Mouse (Mus musculus): ENCODE data around the gene Tnnt1. TPM values are rescaled to one million over a fixed set of nuclear protein-coding genes. Genes with fewer than 3 reads are reported as not detected.

Tnnt1 gene
- 4.1 and 4.3 TPM in 2 replicates for polyA plus RNA-seq (2015; fragmentation: Nextera tagmentation; extraction: Ambion mirVana)

- no peaks in the 10 kb centered on the region for H3K36me3 ChIP-seq (replicated peaks)
- ATAC-seq (replicated peaks), result no peak
- H3K9me3 ChIP-seq, result no peaks in the 10 kb centered on the region
- no peak within 1 kb of the TSS for H3K27ac ChIP-seq
- peaks cover 7% of the 10 kb centered on the region; the same call in 1 of the 2 replicates for H3K27me3 ChIP-seq (replicated peaks)
- no peak within 1 kb of the TSS for H3K4me3 ChIP-seq
- H3K4me2 ChIP-seq, result no peak within 1 kb of the TSS
- H3K9ac ChIP-seq, result no peak within 1 kb of the TSS
- 26% methylated on average over 4 of the region's 4 CpGs for WGBS
- H3K4me1 ChIP-seq, result peaks cover 6% of the 10 kb centered on the region; the same call in 1 of the 2 replicates
Measured at GRCm38 (mm10) chr7:4516332-4517050, at the start of gene Tnnt1. Gene Tnnt1 (minus strand): TSS chr7:4516382.

DNA sequence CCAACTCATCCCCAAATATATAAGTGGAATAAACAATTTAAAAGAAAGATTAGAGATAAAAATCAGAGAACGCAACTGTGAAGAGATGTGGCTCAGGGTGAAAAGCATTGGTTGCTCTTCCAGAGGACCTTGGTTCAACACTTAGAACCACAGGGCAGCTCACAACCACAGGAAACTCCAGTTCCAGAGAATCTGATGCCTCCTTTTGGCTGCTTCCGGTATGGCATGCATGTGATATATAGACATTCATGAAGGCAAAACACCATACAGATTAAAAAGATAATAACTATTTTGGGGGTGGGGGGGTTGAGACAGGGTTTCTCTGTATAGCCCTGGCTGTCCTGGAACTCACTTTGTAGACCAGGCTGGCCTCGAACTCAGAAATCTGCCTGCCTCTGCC, 46.5 kb upstream of the Tnnt1 start:
- Histone ChIP-seq H3K27me3 (replicated peaks) (no peaks in the 10 kb centered on the region), H3K27ac (no peak overlapping the region), H3K9me3 (no peaks in the 10 kb centered on the region), H3K4me2 (no peak overlapping the region), H3K4me1 (no peaks in the 10 kb centered on the region), H3K36me3 (replicated peaks) (no peaks in the 10 kb centered on the region), H3K9ac (no peak overlapping the region), H3K4me3 (no peak overlapping the region)
- ATAC-seq (replicated peaks), result no peak
- 91% methylated on average over 3 of the region's 3 CpGs for WGBS

GRCm38 (mm10) chr7:4557167-4557560, 41.0 kb upstream of the Tnnt1 start:
- 0 out of 2 replicates have a peak overlapping the region, but pooled peaks have one; percentile 21 for H3K4me3 ChIP-seq
- H3K27me3 ChIP-seq (replicated peaks), result no peaks in the 10 kb centered on the region
- ATAC-seq (replicated peaks), result peak; percentile 66
- H3K4me2 ChIP-seq, result peak overlapping the region; percentile 34
- H3K4me1 ChIP-seq, result no peaks in the 10 kb centered on the region
- H3K36me3 ChIP-seq (replicated peaks), result no peaks in the 10 kb centered on the region
- peak overlapping the region; percentile 53 for H3K27ac ChIP-seq
- peak overlapping the region; percentile 6; the same call in 1 of the 2 replicates for H3K9ac ChIP-seq
- H3K9me3 ChIP-seq, result no peaks in the 10 kb centered on the region
- WGBS, result 64% methylated on average over 6 of the region's 6 CpGs

DNA sequence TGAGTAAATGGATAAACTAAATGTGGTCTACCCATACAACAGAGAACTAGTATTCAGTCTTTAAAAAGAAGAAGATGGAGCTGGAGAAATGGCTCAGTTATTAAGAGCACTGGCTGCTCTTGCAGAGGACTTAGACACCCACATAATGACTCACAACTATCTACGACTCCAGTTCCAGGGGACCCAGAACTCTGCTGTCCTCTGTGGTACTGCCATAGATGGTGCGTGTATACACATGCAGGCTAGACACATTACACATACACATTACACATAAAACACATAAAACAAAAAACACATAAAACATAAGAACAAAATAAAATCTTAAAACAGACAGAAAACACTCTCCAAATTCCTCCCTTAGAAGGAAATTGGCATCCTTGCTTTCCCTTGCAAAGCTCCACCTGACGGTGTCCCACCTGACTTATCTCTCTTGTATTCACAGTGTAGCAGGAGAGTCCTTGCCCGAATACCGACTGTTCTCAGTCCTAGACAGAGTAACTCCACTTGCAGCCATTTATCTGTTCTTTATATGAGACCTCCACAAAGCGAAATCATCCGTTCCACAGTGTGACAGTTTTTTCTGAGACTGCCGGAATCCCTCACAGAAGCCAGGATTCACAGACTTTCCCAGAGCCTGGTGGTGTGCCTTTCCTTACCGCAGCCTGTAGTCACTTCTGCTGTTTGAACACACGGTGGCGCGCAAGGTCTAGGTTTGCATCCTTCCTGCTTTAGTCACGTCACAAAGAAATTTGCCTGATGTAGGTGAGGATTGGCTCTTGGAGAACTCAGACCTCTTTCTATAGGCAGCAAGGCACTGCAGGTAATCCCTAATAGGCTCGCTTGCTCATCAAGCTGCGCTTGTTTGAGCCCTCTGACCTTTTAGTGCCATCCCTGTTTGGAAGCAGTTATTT, 40.3 kb upstream of the Tnnt1 start:
- Histone ChIP-seq H3K36me3 (replicated peaks) (no peaks in the 10 kb centered on the region), H3K4me2 (peak overlapping the region; percentile 34), H3K4me1 (no peaks in the 10 kb centered on the region), H3K27me3 (replicated peaks) (no peaks in the 10 kb centered on the region), H3K4me3 (peak overlapping the region; percentile 21; the same call in 1 of the 2 replicates), H3K9me3 (no peaks in the 10 kb centered on the region), H3K9ac (peak overlapping the region; percentile 34; the same call in 1 of the 2 replicates), H3K27ac (peak overlapping the region; percentile 53)
- WGBS, result 20% methylated on average over 15 of the region's 15 CpGs
- ATAC-seq (replicated peaks), result peak; percentile 97

DNA sequence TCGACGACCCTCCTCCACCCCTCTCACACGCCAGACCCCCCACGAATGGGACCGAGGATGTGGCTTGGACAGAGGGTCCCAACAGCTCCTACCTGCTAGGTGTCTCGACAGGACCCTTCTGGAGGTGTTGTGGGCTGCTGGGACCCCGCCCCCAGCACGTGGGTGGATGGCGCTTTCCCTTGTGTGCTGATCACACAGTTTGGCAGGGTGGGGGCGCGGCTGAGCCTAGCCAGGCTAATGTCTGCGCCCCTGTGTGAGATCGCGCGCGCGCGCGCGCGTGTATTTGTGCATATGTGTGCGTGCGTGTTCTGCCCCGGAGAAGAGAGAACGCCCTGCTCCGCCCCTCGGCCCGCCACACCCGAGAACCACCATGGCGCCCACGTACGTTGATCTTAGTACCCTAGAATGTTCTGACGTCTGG, 31.0 kb upstream of the Tnnt1 start, which contains the start of gene Syt5:
Gene Syt5, minus strand, starts transcription at position 321 of the 421 bp plus-strand sequence.
- Histone ChIP-seq H3K27ac (peak within 1 kb of the TSS; percentile 96), H3K9ac (peak within 1 kb of the TSS; percentile 78), H3K36me3 (replicated peaks) (no peaks in the 10 kb centered on the region; the same call in 1 of the 2 replicates), H3K27me3 (replicated peaks) (no peaks in the 10 kb centered on the region), H3K4me1 (peaks cover 18% of the 10 kb centered on the region), H3K4me2 (peak within 1 kb of the TSS; percentile 68), H3K9me3 (no peaks in the 10 kb centered on the region), H3K4me3 (peak within 1 kb of the TSS; percentile 77)
- ATAC-seq (replicated peaks), result peak; percentile 87
- WGBS, result 3% methylated on average over 33 of the region's 33 CpGs

DNA sequence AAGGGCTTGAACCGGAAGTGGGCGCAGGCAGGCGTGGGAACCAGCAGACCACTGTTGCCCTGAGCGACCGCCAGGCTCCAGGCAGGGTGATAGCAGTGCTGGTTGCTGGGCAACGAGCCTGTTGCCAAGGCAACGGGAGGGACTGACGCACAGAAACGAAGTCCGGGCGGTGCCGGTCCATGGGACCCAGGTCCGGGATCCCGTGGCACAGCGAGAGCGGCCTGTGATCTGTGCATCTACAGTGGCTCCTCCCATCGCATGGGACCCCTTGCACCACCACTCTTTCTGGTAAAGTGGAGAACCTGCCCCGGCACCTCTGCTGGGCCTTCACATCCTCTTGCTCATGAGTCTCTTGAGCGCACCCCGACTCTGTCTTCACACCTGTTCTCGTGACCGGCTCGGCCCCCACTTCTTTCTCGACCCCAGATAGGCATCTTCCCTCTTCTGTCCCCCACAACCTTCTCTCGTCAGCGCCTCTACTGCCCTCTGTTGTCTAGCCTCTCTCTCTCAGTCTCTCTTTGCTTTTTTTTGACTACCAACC, 30.5 kb upstream of the Tnnt1 start:
- Histone ChIP-seq H3K4me3 (peak overlapping the region; percentile 77), H3K4me1 (peaks cover 18% of the 10 kb centered on the region), H3K4me2 (peak overlapping the region; percentile 68), H3K9me3 (no peaks in the 10 kb centered on the region), H3K36me3 (replicated peaks) (no peaks in the 10 kb centered on the region; the same call in 1 of the 2 replicates), H3K9ac (peak overlapping the region; percentile 78), H3K27ac (peak overlapping the region; percentile 96), H3K27me3 (replicated peaks) (no peaks in the 10 kb centered on the region)
- under 1% methylated on average over 26 of the region's 26 CpGs for WGBS
- ATAC-seq (replicated peaks), result peak; percentile 92

- H3K9ac ChIP-seq, result peak overlapping the region; percentile 78
- peaks cover 2% of the 10 kb centered on the region; the same call in 1 of the 2 replicates for H3K36me3 ChIP-seq (replicated peaks)
- peaks cover 18% of the 10 kb centered on the region for H3K4me1 ChIP-seq
- H3K9me3 ChIP-seq, result no peaks in the 10 kb centered on the region
- peak overlapping the region; percentile 68 for H3K4me2 ChIP-seq
- peak; percentile 46 for ATAC-seq (replicated peaks)
- H3K4me3 ChIP-seq, result peak overlapping the region; percentile 77
- H3K27me3 ChIP-seq (replicated peaks), result no peaks in the 10 kb centered on the region
- peak overlapping the region; percentile 96 for H3K27ac ChIP-seq
- WGBS, result 66% methylated on average over 15 of the region's 15 CpGs
Measured at GRCm38 (mm10) chr7:4546050-4546449, 29.9 kb upstream of the Tnnt1 start.

- Histone ChIP-seq H3K27ac (no peak overlapping the region), H3K4me3 (no peak overlapping the region), H3K4me1 (peaks cover 14% of the 10 kb centered on the region), H3K9me3 (no peaks in the 10 kb centered on the region), H3K27me3 (replicated peaks) (no peaks in the 10 kb centered on the region), H3K9ac (no peak overlapping the region), H3K4me2 (no peak overlapping the region), H3K36me3 (replicated peaks) (peaks cover 27% of the 10 kb centered on the region)
- no peak for ATAC-seq (replicated peaks)
- 40% methylated on average over 17 of the region's 17 CpGs for WGBS
Measured at GRCm38 (mm10) chr7:4542013-4542412, 25.8 kb upstream of the Tnnt1 start.

DNA sequence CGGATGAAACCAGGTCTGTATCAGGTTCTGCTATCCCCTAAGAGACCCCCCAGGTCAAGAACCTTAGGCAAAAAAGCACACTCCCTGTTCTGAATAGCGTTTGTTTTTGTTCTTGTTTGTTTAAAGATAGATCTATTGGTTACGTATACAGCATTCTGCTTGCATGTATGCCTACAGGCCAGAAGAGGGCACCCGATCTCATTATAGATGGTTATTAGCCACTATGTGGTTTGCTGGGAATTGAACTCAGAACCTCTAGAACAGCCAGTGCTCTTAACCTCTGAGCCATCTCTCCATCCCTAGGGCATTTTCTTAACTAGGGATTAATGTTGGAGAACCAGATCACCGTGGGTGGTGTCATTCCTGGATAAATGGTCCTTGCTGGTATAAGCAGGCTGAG, 25.2 kb upstream of the Tnnt1 start:
- Histone ChIP-seq H3K4me3 (no peak overlapping the region), H3K27me3 (replicated peaks) (no peaks in the 10 kb centered on the region), H3K27ac (no peak overlapping the region), H3K36me3 (replicated peaks) (peaks cover 27% of the 10 kb centered on the region), H3K9ac (no peak overlapping the region), H3K4me2 (no peak overlapping the region), H3K4me1 (peaks cover 13% of the 10 kb centered on the region), H3K9me3 (no peaks in the 10 kb centered on the region)
- ATAC-seq (replicated peaks), result no peak
- WGBS, result 63% methylated on average over 5 of the region's 5 CpGs

- no peaks in the 10 kb centered on the region for H3K27me3 ChIP-seq (replicated peaks)
- peaks cover 27% of the 10 kb centered on the region for H3K36me3 ChIP-seq (replicated peaks)
- whole genome bisulfite sequencing, result 71% methylated on average over 2 of the region's 2 CpGs
- no peak overlapping the region for H3K27ac ChIP-seq
- H3K4me1 ChIP-seq, result no peaks in the 10 kb centered on the region
- no peak; the same call in 1 of the 2 replicates for ATAC-seq (replicated peaks)
- H3K4me2 ChIP-seq, result no peak overlapping the region
- no peak overlapping the region for H3K4me3 ChIP-seq
- no peak overlapping the region for H3K9ac ChIP-seq
- H3K9me3 ChIP-seq, result no peaks in the 10 kb centered on the region
Measured at GRCm38 (mm10) chr7:4539019-4539418, 22.8 kb upstream of the Tnnt1 start.

GRCm38 (mm10) chr7:4537181-4537580, 21.0 kb upstream of the Tnnt1 start:
- H3K4me2 ChIP-seq, result no peak overlapping the region
- no peak overlapping the region for H3K9ac ChIP-seq
- no peaks in the 10 kb centered on the region for H3K9me3 ChIP-seq
- 56% methylated on average over 4 of the region's 4 CpGs for WGBS
- H3K4me1 ChIP-seq, result peaks cover 3% of the 10 kb centered on the region; the same call in 1 of the 2 replicates
- no peak overlapping the region for H3K27ac ChIP-seq
- peaks cover 27% of the 10 kb centered on the region for H3K36me3 ChIP-seq (replicated peaks)
- no peak overlapping the region for H3K4me3 ChIP-seq
- ATAC-seq (replicated peaks), result no peak
- H3K27me3 ChIP-seq (replicated peaks), result no peaks in the 10 kb centered on the region

DNA sequence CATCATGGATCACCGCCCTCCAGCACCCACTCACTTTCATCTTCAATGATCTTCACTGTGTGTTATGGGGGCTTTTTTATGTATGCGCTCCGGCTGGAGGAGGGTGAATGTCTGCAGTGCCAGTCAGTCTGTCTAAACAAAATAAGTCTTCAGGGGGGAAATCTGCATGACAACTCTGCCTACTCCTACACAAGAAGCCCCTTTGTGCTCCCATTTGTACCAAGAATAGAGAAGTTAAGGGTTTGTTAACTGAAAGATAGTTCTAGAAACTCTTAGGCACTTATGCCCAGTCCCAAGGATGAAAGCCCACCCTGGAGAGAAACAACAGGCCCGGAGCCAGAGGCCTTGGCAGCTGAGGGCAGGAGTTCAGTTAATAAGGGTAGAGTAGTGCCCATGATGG, 20.2 kb upstream of the Tnnt1 start:
- H3K27ac ChIP-seq, result no peak overlapping the region
- no peak overlapping the region for H3K4me2 ChIP-seq
- no peak overlapping the region for H3K9ac ChIP-seq
- 84% methylated on average over 4 of the region's 4 CpGs for WGBS
- ATAC-seq (replicated peaks), result no peak
- H3K4me1 ChIP-seq, result peaks cover 8% of the 10 kb centered on the region; the same call in 1 of the 2 replicates
- H3K4me3 ChIP-seq, result no peak overlapping the region
- H3K36me3 ChIP-seq (replicated peaks), result peaks cover 27% of the 10 kb centered on the region
- H3K27me3 ChIP-seq (replicated peaks), result 0 out of 2 replicates have a peak, but pooled peaks cover 3% of the 10 kb centered on the region
- H3K9me3 ChIP-seq, result no peaks in the 10 kb centered on the region

All from midbrain, embryonic 15.5 days (tissue).